Mouse (Mus musculus): ENCODE measurements around the gene Pnmal1.

Pnmal1 gene

DNA sequence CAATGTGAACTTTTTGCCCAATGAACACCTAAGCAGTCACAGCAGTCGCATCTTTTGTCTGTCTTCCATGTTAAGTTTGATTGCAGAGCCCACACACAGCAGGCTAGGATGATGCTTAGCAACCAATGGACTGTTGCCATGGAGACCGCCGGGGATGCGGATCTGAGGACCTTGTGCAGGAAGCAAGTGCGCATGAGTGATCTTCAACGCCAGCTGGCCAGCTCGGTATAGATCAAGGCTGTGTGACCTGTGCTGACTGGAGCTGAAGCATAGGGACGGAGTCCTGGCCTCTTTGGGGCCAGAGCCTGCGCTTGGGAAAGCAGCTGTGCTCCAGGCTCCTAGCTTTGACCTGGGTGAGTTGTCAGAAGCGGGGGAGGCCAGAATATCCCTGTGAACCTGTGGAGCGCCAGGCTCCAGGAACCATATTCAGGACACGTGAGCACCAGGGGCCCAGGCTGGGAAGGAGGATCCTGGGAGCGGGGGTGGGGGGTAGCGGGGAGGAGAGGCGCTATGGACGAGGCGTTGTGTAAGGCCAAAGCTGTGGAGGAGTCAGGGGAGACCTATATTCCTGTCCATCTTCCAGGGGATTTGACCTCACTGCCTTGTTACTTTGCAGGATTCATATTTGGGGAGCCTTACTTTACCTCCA, at the start of gene Pnmal1:
Gene Pnmal1, plus strand, starts transcription at position 141 of the 649 bp plus-strand sequence.
- DNase-seq, result no peak

DNA sequence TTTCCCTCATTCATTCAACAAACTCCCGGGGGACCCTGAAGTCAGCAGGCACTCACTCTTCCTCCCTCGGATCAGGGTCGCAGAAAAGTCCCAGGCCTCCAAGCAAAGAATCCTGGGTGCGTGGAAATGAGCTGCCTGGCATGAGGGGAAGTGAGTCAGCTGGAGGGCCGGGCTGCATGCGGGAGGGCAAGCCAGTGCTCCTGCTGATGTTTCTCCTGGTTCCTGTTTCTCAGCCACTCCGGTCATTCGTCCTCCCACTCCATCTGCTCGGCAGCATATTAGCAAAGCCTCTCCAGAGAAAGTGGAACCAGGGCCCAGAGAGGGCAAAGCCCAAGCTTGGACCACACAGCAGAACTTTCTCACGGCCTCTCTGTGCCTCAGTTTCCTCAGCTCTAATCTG, 49.6 kb upstream of the Pnmal1 start:
- DNase-seq, result no peak

DNA sequence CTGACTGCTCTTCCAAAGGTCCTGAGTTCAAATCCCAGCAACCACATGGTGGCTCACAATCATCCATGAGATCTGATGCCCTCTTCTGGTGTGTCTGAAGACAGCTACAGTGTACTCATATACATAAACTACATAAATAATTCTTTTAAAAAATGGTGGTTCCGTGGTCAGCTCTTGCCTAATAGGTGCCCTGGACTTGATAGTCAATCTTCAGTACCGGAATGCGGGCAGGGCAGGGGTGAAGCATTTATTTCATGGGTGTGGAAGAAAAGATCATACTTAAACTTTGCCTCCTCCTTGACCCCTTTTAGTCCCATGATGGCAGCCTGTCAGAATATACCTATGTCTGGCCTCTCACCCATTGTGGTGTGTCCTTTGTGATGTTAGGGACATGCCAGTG, 47.6 kb upstream of the Pnmal1 start:
- DNase-seq, result no peak

- no peak for DNase-seq
These were observed 47.1 kb upstream of the Pnmal1 start for GRCm38 (mm10) chr7:16912360-16912759.

GRCm38 (mm10) chr7:16913806-16914452, 45.5 kb upstream of the Pnmal1 start:
- peak; percentile 64 to 69 for DNase-seq

GRCm38 (mm10) chr7:16914453-16915343, 44.8 kb upstream of the Pnmal1 start:
- no peak for DNase-seq

- DNase-seq, result no peak
These were observed 43.8 kb upstream of the Pnmal1 start for GRCm38 (mm10) chr7:16915461-16916340.

GRCm38 (mm10) chr7:16916342-16917265, 42.9 kb upstream of the Pnmal1 start:
- DNase-seq, result no peak

GRCm38 (mm10) chr7:16917447-16917846, 42.0 kb upstream of the Pnmal1 start:
- no peak for DNase-seq

GRCm38 (mm10) chr7:16918014-16918413, 41.5 kb upstream of the Pnmal1 start:
- no peak for DNase-seq

DNA sequence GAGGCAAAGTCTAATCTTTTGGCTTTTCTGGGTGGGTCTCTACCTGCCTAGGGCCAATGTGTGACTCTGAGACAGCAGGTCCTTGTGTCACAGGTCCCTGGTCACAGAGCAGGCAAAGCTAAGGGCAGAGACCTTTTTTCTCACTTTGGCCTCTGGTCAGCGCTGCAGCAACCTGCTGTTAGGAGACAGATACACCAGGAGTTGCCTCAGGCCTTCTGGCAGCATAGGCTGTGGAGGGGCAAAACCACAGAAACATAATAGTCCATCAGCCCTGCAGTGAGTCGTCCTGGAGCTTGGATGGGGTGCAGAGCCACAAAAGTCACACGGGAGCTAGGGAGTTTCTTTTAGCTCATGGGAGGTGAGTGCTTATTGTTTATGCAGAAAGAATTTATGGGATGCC, 40.8 kb upstream of the Pnmal1 start:
- no peak for DNase-seq

- DNase-seq, result no peak
These were observed 39.9 kb upstream of the Pnmal1 start for GRCm38 (mm10) chr7:16919395-16920149.

DNA sequence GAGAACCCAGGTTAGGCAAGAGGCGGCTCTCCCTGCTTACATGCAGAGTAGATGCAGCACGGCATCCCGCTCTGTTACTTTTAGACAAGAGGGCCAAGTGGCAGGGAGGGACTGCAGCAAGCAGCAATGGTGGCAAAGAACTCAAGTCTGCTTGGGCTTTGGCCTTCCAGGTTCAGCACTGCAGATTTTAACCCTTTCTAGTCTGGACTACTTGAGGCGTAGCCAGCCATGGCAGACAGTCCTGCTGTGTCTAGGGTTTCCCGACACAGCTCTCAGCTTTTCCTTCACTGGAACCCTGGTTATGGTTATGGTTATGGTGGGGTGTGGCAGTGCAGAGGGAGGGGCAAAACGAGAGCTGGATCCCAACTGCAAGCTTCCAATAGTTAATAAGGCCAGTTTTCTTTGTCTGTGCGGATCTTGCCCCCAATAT, 39.3 kb upstream of the Pnmal1 start:
- no peak for DNase-seq

- peak in 1 of 2 experiments; percentile 27 for DNase-seq
These were observed 38.4 kb upstream of the Pnmal1 start for GRCm38 (mm10) chr7:16920818-16921791.

DNA sequence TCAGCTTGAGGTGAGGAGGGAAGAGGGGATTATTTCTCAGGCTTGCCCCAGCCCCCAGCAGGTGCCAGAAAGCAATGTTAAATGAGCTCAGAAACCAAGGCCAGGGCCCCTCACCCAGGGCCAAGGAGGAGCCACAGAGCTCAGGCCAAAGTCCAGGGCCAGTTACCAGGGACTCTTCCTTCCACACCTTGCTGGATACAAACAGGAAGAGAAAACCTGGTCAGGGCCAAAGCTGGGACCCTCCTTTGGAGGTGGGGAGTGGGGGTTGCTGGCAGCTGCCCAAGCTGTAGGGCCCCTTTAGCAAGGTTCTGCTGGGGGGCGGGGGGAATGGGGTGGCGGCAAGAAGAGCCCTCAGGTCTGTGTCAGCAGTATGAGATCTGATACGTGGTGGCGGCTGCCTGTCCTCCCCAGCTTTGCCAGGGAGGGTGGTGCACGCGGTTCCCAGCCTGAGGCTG, 37.6 kb upstream of the Pnmal1 start:
- peak in 1 of 2 experiments; percentile 30 for DNase-seq

- DNase-seq, result peak; percentile 37 to 62
These were observed 37.0 kb upstream of the Pnmal1 start for GRCm38 (mm10) chr7:16922360-16922973.

- DNase-seq, result peak in 1 of 2 experiments; percentile 72
These were observed 36.0 kb upstream of the Pnmal1 start for GRCm38 (mm10) chr7:16923283-16924036.

Measured in thymus, postnatal 36 days (tissue).